8 mouse cellular contexts compared by ENCODE assay signal in the genomic region with DNA sequence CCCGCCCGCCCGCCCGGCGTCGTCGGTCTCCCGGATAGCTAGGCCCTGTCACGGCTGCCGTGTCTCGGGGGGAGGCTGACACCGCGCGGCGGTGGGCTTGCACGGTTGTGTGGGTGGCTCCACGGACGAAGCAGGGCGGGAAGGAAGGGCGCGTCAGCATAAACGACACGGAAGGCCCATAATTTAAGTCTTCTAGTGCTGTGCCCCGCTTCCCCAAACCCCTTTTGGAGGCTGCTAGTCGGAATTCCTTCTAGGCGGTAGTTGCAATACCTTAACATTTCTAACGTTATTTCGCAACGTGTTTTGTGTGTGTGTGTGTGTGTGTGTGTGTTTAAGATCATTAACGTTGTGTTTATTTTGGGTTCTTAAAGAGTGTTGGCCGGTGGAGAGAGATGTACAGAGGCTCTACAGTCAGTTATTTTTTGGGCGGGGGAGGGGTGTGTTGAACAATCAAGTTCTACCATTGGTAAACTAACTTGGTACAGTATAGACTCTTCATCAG. TPM values are rescaled to one million over a fixed set of nuclear protein-coding genes. Genes with fewer than 3 reads are reported as not detected.
A peak's percentile ranks its signal among the peaks of the same experiment; 100 is the strongest.
DNase-seq lines count a peak whose midpoint lies in the region; ATAC-seq and TF ChIP-seq lines count a peak whose summit lies in the region.

No protein-coding gene starts in this region.

- H3K9ac ChIP-seq in heart, embryonic 14.5 days (ENCODE audit: low read length) = peak overlapping the region; percentile 99
- peak overlapping the region; percentile 96 for H3K9ac ChIP-seq in embryonic facial prominence, embryonic 13.5 days
- H3K9ac ChIP-seq in midbrain, embryonic 11.5 days (ENCODE audit: low read length) = peak overlapping the region; percentile 93

- H3K36me3 ChIP-seq in heart, embryonic 14.5 days (ENCODE audit: control insufficient read depth, insufficient read depth, low read length) = peaks cover 3% of the 10 kb centered on the region
- peaks cover 5% of the 10 kb centered on the region for H3K36me3 ChIP-seq in E14TG2a.4 (ENCODE audit: insufficient read depth, low read length)
- peaks cover 3% of the 10 kb centered on the region for H3K36me3 ChIP-seq in embryonic facial prominence, embryonic 13.5 days
- H3K36me3 ChIP-seq in midbrain, embryonic 11.5 days (ENCODE audit: control insufficient read depth, insufficient read depth, low read length) = no peaks in the 10 kb centered on the region

- no peaks in the 10 kb centered on the region for H3K27me3 ChIP-seq in heart, embryonic 14.5 days (ENCODE audit: control insufficient read depth, insufficient read depth, low read length)
- peaks cover 3% of the 10 kb centered on the region; the same call in 1 of the 2 replicates for H3K27me3 ChIP-seq in E14TG2a.4 (ENCODE audit: insufficient read depth, low read length)
- no peaks in the 10 kb centered on the region for H3K27me3 ChIP-seq in embryonic facial prominence, embryonic 13.5 days
- no peaks in the 10 kb centered on the region for H3K27me3 ChIP-seq in midbrain, embryonic 11.5 days (ENCODE audit: control insufficient read depth, insufficient read depth, low read length)

- H3K27ac ChIP-seq in heart, embryonic 14.5 days (replicated peaks in 1 of 2; ENCODE audit: control insufficient read depth in 1 of 2, insufficient read depth in 1 of 2, low read depth in 2 of 2, low read length in 2 of 2) = peak overlapping the region; percentile 96
- H3K27ac ChIP-seq in embryonic facial prominence, embryonic 13.5 days = peak overlapping the region; percentile 96
- H3K27ac ChIP-seq in midbrain, embryonic 11.5 days (ENCODE audit: low read depth, low read length) = peak overlapping the region; percentile 79

- WGBS in heart, embryonic 14.5 days = under 1% methylated on average over 30 of the region's 32 CpGs
- WGBS in embryonic facial prominence, embryonic 13.5 days = under 1% methylated on average over 32 of the region's 32 CpGs
- WGBS in midbrain, embryonic 11.5 days = under 1% methylated on average over 32 of the region's 32 CpGs

- peak overlapping the region; percentile 77 for H3K4me2 ChIP-seq in heart, embryonic 14.5 days (ENCODE audit: low read length)
- peak overlapping the region; percentile 65 for H3K4me2 ChIP-seq in embryonic facial prominence, embryonic 13.5 days
- peak overlapping the region; percentile 65 for H3K4me2 ChIP-seq in midbrain, embryonic 11.5 days

- no peak for DNase-seq in heart, postnatal 10 days
- DNase-seq in midbrain, embryonic 11.5 days (ENCODE audit: low spot score, missing footprints) = peak; percentile 90
- no peak for DNase-seq in cerebellum, postnatal 10 days
- no peak for DNase-seq in ovary, postnatal 36 days (ENCODE audit: low spot score)

- H3K4me1 ChIP-seq in heart, embryonic 14.5 days (ENCODE audit: control insufficient read depth in 2 of 2, insufficient read depth in 2 of 2, low read length in 2 of 2) = peaks cover 2 to 7% of the 10 kb centered on the region in 2 experiments; a peak in 3 of 4 replicates
- H3K4me1 ChIP-seq in E14TG2a.4 (replicated peaks; ENCODE audit: low read depth, low read length) = peaks cover 22% of the 10 kb centered on the region
- H3K4me1 ChIP-seq in embryonic facial prominence, embryonic 13.5 days = peaks cover 8% of the 10 kb centered on the region
- H3K4me1 ChIP-seq in midbrain, embryonic 11.5 days (ENCODE audit: control insufficient read depth, insufficient read depth, low read length) = peaks cover 7% of the 10 kb centered on the region

- H3K4me3 ChIP-seq in heart, embryonic 14.5 days (ENCODE audit: control insufficient read depth in 1 of 2, insufficient read depth in 1 of 2, low read depth in 1 of 2, low read length in 2 of 2) = peak overlapping the region; percentile 97 to 98
- peak overlapping the region; percentile 95 for H3K4me3 ChIP-seq in E14TG2a.4 (replicated peaks; ENCODE audit: low read length)
- peak overlapping the region; percentile 96 for H3K4me3 ChIP-seq in embryonic facial prominence, embryonic 13.5 days
- H3K4me3 ChIP-seq in midbrain, embryonic 11.5 days (ENCODE audit: low read depth, low read length) = peak overlapping the region; percentile 98

- H3K9me3 ChIP-seq in heart, embryonic 14.5 days (ENCODE audit: control insufficient read depth, low read length) = no peaks in the 10 kb centered on the region
- no peaks in the 10 kb centered on the region for H3K9me3 ChIP-seq in E14TG2a.4 (ENCODE audit: low read length)
- H3K9me3 ChIP-seq in embryonic facial prominence, embryonic 13.5 days = no peaks in the 10 kb centered on the region
- H3K9me3 ChIP-seq in midbrain, embryonic 11.5 days (ENCODE audit: control insufficient read depth, low read length) = no peaks in the 10 kb centered on the region

- intact Hi-C loops in heart, postnatal 10 days (cut with DNase I) = loop anchor here (5.0 kb wide), 3 partner anchors 45 to 85 kb away; partner anchors contain the start of gene Ccdc138

- no peak; the same call in 1 of the 2 replicates for ATAC-seq in heart, embryonic 14.5 days (ENCODE audit: insufficient number of reproducible peaks, insufficient read depth, low FRiP score, low read depth)
- peak; percentile 54 for ATAC-seq in embryonic facial prominence, embryonic 13.5 days (ENCODE audit: insufficient number of reproducible peaks, insufficient read depth, low FRiP score, low TSS enrichment, low read depth)
- ATAC-seq in inflammation-experienced regulatory T-cells, adult 6 months = peak; percentile 20
- no peak for ATAC-seq in midbrain, embryonic 11.5 days (ENCODE audit: low FRiP score)

- TF ChIP-seq CTCF in E14TG2a.4 (conservative IDR thresholded peaks at IDR 0.05; ENCODE audit: low read length) = no peak

RNA-seq across cellular contexts. Expression of gene Ranbp2, which starts 0.6 kb away (rescaled TPM):
- 23.5 and 26.8 TPM in 2 replicates for polyA plus RNA-seq in heart, embryonic 14.5 days (2014; fragmentation: Nextera tagmentation; extraction: Ambion mirVana)
- 10 to 100 TPM; 56.6 to 59.4 TPM for total RNA-seq in heart, postnatal 10 days (2021)
- 24.3 and 27.4 TPM in 2 replicates for polyA plus RNA-seq in embryonic facial prominence, embryonic 13.5 days (2015; fragmentation: Nextera tagmentation; extraction: Ambion mirVana)
- 10 to 100 TPM; 23.6 to 27.6 (median 27.3) TPM for polyA plus RNA-seq in inflammation-experienced regulatory T-cells, adult 6 months (2017; shearing (Covaris generic))
- polyA plus RNA-seq in midbrain, embryonic 11.5 days (2014; fragmentation: Nextera tagmentation; extraction: Ambion mirVana) = 29.1 and 33.8 TPM in 2 replicates

RNA-seq across cellular contexts. Expression of gene Ccdc138, which starts 50.4 kb away (rescaled TPM):
- 6.6 and 6.7 TPM in 2 replicates for polyA plus RNA-seq in heart, embryonic 14.5 days (2014; fragmentation: Nextera tagmentation; extraction: Ambion mirVana)
- 1 to 10 TPM; 1.3 to 1.8 TPM for total RNA-seq in heart, postnatal 10 days (2021)
- 13.5 and 13.8 TPM in 2 replicates for polyA plus RNA-seq in embryonic facial prominence, embryonic 13.5 days (2015; fragmentation: Nextera tagmentation; extraction: Ambion mirVana)
- polyA plus RNA-seq in inflammation-experienced regulatory T-cells, adult 6 months (2017; shearing (Covaris generic)) = 1 to 10 TPM; 2.2 to 5.1 (median 2.7) TPM
- 13.1 TPM in 2 replicates for polyA plus RNA-seq in midbrain, embryonic 11.5 days (2014; fragmentation: Nextera tagmentation; extraction: Ambion mirVana)

Comparison
In these comparisons a context has a peak if more than half of its experiments do, and no peak if none do; other contexts are left out.
1. ATAC-seq: peak in embryonic facial prominence, embryonic 13.5 days (single experiment) and inflammation-experienced regulatory T-cells, adult 6 months (single experiment); none in heart, embryonic 14.5 days (single experiment) and midbrain, embryonic 11.5 days (single experiment).
2. Peak in every context shown above with its lines, with median percentiles within 50 percentile points of each other: H3K27ac ChIP-seq, H3K4me2 ChIP-seq, H3K4me3 ChIP-seq and H3K9ac ChIP-seq.